Mouse (Mus musculus) brain, embryonic 14.5 days (tissue): ENCODE measurements around the gene Rnase4.

Experiments used
- CTCF ChIP-seq: fragments of 200-500 bp; IDR thresholded peaks from 2 replicates; pipeline ENCODE4 v1.5.1; 2012; ENCODE audit warnings: inconsistent platforms, mild to moderate bottlenecking, moderate library complexity, borderline replicate concordance; ENCODE audit not compliant: insufficient read depth, insufficient read length; ENCODE audit errors: extremely low read depth
- POLR2A ChIP-seq: fragments of 200-500 bp; IDR thresholded peaks from 2 replicates; pipeline ENCODE4 v1.6.1; 2012; ENCODE audit warnings: mild to moderate bottlenecking, inconsistent platforms, borderline replicate concordance; ENCODE audit not compliant: poor library complexity, insufficient read depth, insufficient read length, severe bottlenecking; ENCODE audit errors: extremely low read depth

DNA sequence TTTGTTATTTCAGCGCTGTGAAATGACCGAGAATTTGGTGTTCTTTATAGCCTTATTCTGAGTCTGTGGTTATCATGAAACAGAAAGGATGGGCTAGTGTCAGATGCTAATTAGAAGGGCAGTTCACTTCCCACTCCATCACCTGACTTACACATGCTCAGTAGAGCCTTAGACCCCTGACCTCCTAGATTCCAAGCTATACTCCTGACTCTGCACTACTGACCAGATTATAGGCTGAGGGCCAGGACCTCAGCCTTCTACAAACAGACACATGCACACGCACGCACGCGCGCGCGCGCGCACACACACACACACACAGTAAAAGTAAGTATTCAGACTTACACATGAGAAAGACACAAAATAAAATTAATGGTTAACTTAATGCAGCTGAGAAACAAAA, 8.0 kb downstream of the Rnase4 start:
- no peak for TF ChIP-seq CTCF
- TF ChIP-seq POLR2A, result no peak
